Mouse (Mus musculus): ENCODE data around the gene Olfr1367.
A peak's percentile ranks its signal among the peaks of the same experiment; 100 is the strongest.

DNA sequence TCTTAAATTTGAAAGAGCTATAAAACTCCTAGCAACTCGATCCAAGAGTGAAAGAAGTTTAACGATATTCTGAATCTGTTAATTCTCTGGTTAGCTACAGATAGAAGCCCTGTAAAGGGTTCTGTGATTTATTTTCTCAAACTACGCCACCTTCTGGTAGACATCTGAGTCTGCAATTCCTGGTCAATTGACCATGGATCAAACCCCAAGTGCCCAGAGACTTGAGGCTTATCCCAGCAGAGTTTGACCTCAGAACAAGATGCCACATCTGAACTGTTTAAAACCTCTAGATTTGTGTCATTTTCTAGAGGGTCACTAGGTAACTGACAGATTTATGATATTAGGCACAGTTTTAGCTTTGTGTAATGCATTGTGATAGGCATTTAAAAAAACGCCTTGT, 20.5 kb upstream of the Olfr1367 start:
- TF ChIP-seq CTCF (IDR thresholded peaks at IDR 0.05; ENCODE audit: low read depth), result peak; percentile 42
- no peak for TF ChIP-seq EP300 (IDR thresholded peaks at IDR 0.05; ENCODE audit: low read depth)

Data from heart, postnatal 0 days (tissue).